ENCODE assay signal across 8 mouse cellular contexts in the genomic region with DNA sequence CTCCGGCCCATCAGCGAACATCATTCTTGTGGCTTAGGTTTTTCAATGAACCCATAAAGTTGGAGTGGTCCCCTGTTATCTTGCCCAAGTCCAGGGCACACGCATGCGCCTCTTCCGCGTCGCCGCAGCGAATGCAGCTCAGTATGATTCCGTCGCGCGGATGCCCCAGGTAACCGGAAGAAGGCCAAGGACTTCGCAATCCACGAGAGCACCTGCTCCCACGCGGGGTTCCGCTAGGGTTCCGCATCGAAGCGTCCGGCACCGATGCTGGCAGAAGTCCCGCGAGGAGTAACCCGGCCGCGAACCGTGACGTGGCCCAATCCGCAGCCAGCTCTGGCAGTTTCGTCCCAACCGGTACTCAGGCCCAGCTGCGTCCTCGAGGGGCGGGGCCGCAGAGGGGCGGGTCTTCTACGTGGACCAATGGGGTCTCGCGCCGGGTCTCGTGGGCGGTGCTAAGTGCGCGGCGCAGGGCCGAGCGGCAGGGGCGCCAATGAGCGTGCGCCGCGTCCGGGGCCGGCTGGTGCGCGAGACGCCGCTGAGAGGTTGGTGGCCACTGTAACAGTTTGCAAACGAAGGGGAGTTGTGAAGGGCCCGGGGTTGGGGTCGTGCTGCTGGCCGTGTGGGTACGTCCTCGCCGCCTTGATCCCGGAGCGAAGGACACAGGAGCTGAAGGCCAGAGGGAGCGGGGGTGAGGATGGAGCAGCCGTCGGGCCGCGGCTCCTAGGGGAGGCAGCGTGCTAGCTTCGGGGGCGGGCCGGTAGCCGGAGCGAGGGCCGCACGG. TPM values are rescaled to one million over a fixed set of nuclear protein-coding genes. Genes with fewer than 3 reads are reported as not detected.
DNase-seq lines count a peak whose midpoint lies in the region; ATAC-seq and TF ChIP-seq lines count a peak whose summit lies in the region.

TSS of gene Hyou1 (plus strand) at position 437 of the 781 bp plus-strand sequence.

- DNase-seq in ZHBTc4 (ENCODE audit: low read depth, low spot score), result peak; percentile 99
- peak; percentile 100 for DNase-seq in gastrocnemius, adult 2 months
- DNase-seq in hindbrain, postnatal 0 days (ENCODE audit: low spot score), result peak; percentile 99
- DNase-seq in left cerebral cortex, adult 2 months (ENCODE audit: extremely low spot score in 1 of 2, low spot score in 2 of 2), result peak; percentile 99 to 100
- peak; percentile 98 to 99 for DNase-seq in right cerebral cortex, adult 2 months (ENCODE audit: low spot score in 2 of 2)
- peak; percentile 99 for DNase-seq in urinary bladder, postnatal 14 days (ENCODE audit: low spot score)

- no peaks in the 10 kb centered on the region for H3K9me3 ChIP-seq in hindbrain, postnatal 0 days (ENCODE audit: low read length)

- peak within 1 kb of the TSS; percentile 82 for H3K4me2 ChIP-seq in hindbrain, postnatal 0 days (ENCODE audit: low read depth, low read length)

- H3K36me3 ChIP-seq in hindbrain, postnatal 0 days (ENCODE audit: insufficient read depth, low read length), result peaks cover 30% of the 10 kb centered on the region

- H3K27ac ChIP-seq in gastrocnemius, adult 2 months, result peak within 1 kb of the TSS; percentile 96
- H3K27ac ChIP-seq in hindbrain, postnatal 0 days, result peak within 1 kb of the TSS; percentile 89
- peak within 1 kb of the TSS; percentile 91 for H3K27ac ChIP-seq in left cerebral cortex, adult 2 months

- H3K4me1 ChIP-seq in hindbrain, postnatal 0 days (ENCODE audit: insufficient read depth, low read length), result peaks cover 9% of the 10 kb centered on the region

- H3K27me3 ChIP-seq in hindbrain, postnatal 0 days (ENCODE audit: insufficient read depth, low read length), result no peaks in the 10 kb centered on the region

- H3K4me3 ChIP-seq in gastrocnemius, adult 2 months, result peak within 1 kb of the TSS; percentile 79
- peak within 1 kb of the TSS; percentile 87 for H3K4me3 ChIP-seq in hindbrain, postnatal 0 days (ENCODE audit: low read length)
- H3K4me3 ChIP-seq in left cerebral cortex, adult 2 months, result peak within 1 kb of the TSS; percentile 73

- ATAC-seq in common myeloid progenitor, adult 5-6 weeks (replicated peaks; ENCODE audit: low read depth, poor library complexity, severe bottlenecking), result peak; percentile 96
- peak; percentile 99 for ATAC-seq in hindbrain, postnatal 0 days
- peak; percentile 98 for ATAC-seq in megakaryocyte, adult 5-6 weeks (ENCODE audit: poor library complexity, severe bottlenecking)

- peak; percentile 48 for TF ChIP-seq CTCF in gastrocnemius, adult 2 months (IDR thresholded peaks at IDR 0.05)
- TF ChIP-seq CTCF in hindbrain, postnatal 0 days (IDR thresholded peaks at IDR 0.05; ENCODE audit: low read depth), result peak; percentile 30
- TF ChIP-seq CTCF in left cerebral cortex, adult 2 months (IDR thresholded peaks at IDR 0.05), result peak; percentile 67

- intact Hi-C loops in gastrocnemius, adult 2 months (cut with DNase I), result no loop called here
- intact Hi-C loops in left cerebral cortex, adult 2 months (cut with DNase I), result no loop called here

- peak within 1 kb of the TSS; percentile 96 for H3K9ac ChIP-seq in hindbrain, postnatal 0 days (replicated peaks; ENCODE audit: low read length)

- WGBS in hindbrain, postnatal 0 days, result 2% methylated on average over 79 of the region's 83 CpGs

RNA-seq across cellular contexts. Expression of gene Hyou1, which starts in this region (rescaled TPM):
- total RNA-seq in common myeloid progenitor, adult 5-6 weeks (2017), result 90.4 and 99.1 TPM in 2 replicates
- 10 to 100 TPM; 24.2 to 33.6 TPM for total RNA-seq in gastrocnemius, adult 2 months (2021)
- total RNA-seq in hindbrain, postnatal 0 days (2014; rRNA removed), result 60.6 and 95.7 TPM in 2 replicates
- polyA plus RNA-seq in hindbrain, postnatal 0 days (2015; fragmentation: Nextera tagmentation; extraction: Ambion mirVana), result 15.5 and 17.4 TPM in 2 replicates
- total RNA-seq in left cerebral cortex, adult 2 months (2021), result 100 to 1,000 TPM; 127 to 139 TPM
- total RNA-seq in megakaryocyte, adult 5-6 weeks (2015), result 27.2 and 29.7 TPM in 2 replicates
- 48.3 and 49.7 TPM in 2 replicates for total RNA-seq in megakaryocyte, adult 5-6 weeks (2017)

Comparison
In these comparisons a context has a peak if more than half of its experiments do, and no peak if none do; other contexts are left out.
1. Peak in every context shown above with its lines: DNase-seq, ATAC-seq, H3K4me3 ChIP-seq and H3K27ac ChIP-seq.